Mouse (Mus musculus): ENCODE data around the gene Zfp69. TPM values are rescaled to one million over a fixed set of nuclear protein-coding genes. Genes with fewer than 3 reads are reported as not detected.

The Zfp69 gene
- 11.4 TPM for total RNA-seq (2023)

DNA sequence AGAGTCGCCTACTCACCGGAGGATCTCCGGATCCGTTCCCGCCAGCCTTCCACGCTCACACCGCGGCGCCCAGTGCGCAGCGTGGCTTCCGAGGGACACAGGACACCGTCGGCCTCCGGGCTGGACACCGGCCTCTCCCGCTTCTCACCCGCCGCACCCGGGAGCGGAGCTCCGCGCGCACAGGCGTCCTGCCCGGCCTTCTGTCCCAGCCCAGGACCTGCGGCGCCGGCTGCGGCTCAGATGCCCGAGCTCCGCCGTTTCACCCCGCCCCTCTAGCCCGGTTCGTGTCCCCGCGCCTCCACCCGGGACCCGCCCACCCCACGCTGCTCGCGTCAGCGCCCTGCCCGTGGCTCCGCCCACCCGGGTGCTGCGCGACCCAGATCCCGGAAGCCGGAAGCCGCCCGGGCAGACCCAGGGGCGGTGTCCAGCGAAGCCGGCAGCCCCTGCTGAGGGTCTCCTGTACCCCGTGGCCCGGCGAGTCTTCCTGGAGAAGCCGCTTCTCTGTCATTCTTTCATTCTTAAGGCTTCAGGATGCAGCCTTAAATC is at the start of gene Zfp69:
TSS of gene Zfp69 (minus strand) at position 272 of the 546 bp plus-strand sequence.

DNA sequence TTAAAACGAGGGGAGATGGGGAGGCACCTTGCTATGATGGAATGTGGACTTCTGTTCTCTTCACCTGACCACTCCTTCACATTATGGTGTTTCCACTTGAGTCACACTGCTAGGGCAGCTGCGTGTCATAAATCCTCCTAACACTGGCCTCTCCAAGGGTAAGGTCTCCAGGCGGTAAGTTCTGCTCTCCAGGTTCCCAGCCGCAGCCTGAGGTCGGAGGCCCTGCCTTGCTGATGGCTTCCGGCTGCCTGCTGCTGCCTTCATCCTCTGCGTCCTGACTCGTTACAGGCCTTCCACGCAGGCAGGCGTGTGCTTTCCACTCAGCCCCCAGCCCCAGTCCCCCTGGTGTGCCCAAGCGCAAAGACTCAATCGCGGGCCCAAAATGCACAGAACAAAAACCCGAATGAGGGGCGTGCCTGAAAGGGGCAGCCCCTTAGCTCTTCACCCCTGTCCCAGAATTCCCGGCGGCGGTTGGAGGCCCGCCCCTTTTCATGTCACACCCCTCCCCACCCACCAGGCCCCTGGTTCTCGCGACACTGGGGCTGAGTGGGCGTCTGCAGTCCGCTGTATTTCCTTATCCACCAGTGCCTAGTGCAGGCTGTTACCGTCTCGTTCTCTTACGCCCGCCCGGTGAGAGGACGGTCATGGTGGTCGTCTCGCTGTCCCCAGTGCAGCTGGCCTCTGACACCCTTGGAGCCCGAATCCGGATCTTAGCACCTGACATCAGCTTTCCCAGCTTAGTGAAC is 26.8 kb downstream of the Zfp69 start, which contains the start of gene Exo5:
TSS of gene Exo5 (minus strand) at position 464 of the 746 bp plus-strand sequence.

Other genes with a start within 250 kb of the Zfp69 start
- not detected for gene Kcnq4, start 203.1 kb downstream of the Zfp69 start, total RNA-seq (2023)
- gene Nfyc, start 120.1 kb downstream of the Zfp69 start, total RNA-seq (2023): 74.8 TPM
- 3.0 TPM for gene Rims3, start 96.9 kb downstream of the Zfp69 start, total RNA-seq (2023)
- gene Exo5, start 26.7 kb downstream of the Zfp69 start, total RNA-seq (2023): 8.3 TPM
- 273 TPM for gene Smap2, start 65.5 kb upstream of the Zfp69 start, total RNA-seq (2023)
- not detected for gene Col9a2, start 87.7 kb upstream of the Zfp69 start, total RNA-seq (2023)
- 27.3 TPM for gene Zmpste24, start 146.5 kb upstream of the Zfp69 start, total RNA-seq (2023)
- not detected for gene Tmco2, start 157.5 kb upstream of the Zfp69 start, total RNA-seq (2023)

Data from CD8-positive naive resting alpha-beta T cell, adult 57 days (primary cell).